7 mouse cellular contexts compared by ENCODE assay signal in the genomic region with DNA sequence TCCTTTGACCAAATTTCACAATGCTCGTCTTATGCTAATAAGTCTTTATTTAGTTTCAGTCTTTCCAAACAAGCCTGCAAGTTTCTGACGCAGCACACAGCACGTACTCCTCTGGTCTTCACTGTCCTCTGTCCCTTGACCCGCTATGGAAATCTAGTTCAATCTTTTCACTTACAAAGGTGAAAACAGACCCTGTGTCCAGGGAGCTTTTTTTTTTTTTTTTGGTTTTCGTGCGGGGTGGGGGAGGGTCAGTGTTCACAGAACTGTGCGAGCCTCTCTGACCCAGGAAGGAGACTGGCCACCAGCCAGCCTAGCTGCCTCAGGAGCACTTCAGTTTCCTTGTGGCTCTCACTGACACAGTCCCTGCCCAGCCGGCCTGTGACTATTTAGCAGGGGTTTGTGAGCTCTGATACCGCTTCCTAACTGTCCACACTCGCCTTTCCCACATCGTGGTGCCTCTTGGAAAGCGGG. TPM values are rescaled to one million over a fixed set of nuclear protein-coding genes. Genes with fewer than 3 reads are reported as not detected.
DNase-seq lines count a peak whose midpoint lies in the region; ATAC-seq and TF ChIP-seq lines count a peak whose summit lies in the region.

No protein-coding gene starts in this region.

- H3K27ac ChIP-seq in bone marrow, adult 2 months (ENCODE audit: control insufficient read depth, insufficient read depth, low read depth, low read length, poor library complexity) = peak overlapping the region; percentile 84
- no peak overlapping the region for H3K27ac ChIP-seq in intestine, postnatal 0 days (ENCODE audit: low read depth, low read length)
- H3K27ac ChIP-seq in limb, embryonic 13.5 days = no peak overlapping the region
- no peak overlapping the region for H3K27ac ChIP-seq in midbrain, embryonic 11.5 days (ENCODE audit: low read depth, low read length)

- peak; percentile 53 for DNase-seq in embryo, embryonic 11 days
- DNase-seq in heart, adult 18-20 months = peak; percentile 86 to 88
- DNase-seq in midbrain, embryonic 11.5 days (ENCODE audit: low spot score, missing footprints) = peak; percentile 89
- DNase-seq in right cerebral cortex, postnatal 4 days = peak; percentile 60

- H3K4me1 ChIP-seq in bone marrow, adult 2 months (ENCODE audit: control insufficient read depth, insufficient read depth, low read length) = peaks cover 1% of the 10 kb centered on the region; the same call in 1 of the 2 replicates
- H3K4me1 ChIP-seq in intestine, postnatal 0 days (replicated peaks; ENCODE audit: control insufficient read depth, insufficient read depth, low read length) = no peaks in the 10 kb centered on the region
- H3K4me1 ChIP-seq in limb, embryonic 13.5 days = peaks cover 21% of the 10 kb centered on the region
- peaks cover 8% of the 10 kb centered on the region for H3K4me1 ChIP-seq in midbrain, embryonic 11.5 days (ENCODE audit: control insufficient read depth, insufficient read depth, low read length)

- ATAC-seq in intestine, postnatal 0 days = no peak
- ATAC-seq in limb, embryonic 13.5 days (ENCODE audit: low FRiP score, low read depth) = no peak
- peak; percentile 76 for ATAC-seq in midbrain, embryonic 11.5 days (ENCODE audit: low FRiP score)

- H3K4me2 ChIP-seq in intestine, postnatal 0 days (replicated peaks; ENCODE audit: low read depth) = peak overlapping the region; percentile 35
- peak overlapping the region; percentile 46 for H3K4me2 ChIP-seq in limb, embryonic 13.5 days (replicated peaks)
- peak overlapping the region; percentile 39 for H3K4me2 ChIP-seq in midbrain, embryonic 11.5 days

- no peak overlapping the region for H3K9ac ChIP-seq in intestine, postnatal 0 days (ENCODE audit: low read depth, low read length)
- peak overlapping the region; percentile 39; the same call in 1 of the 2 replicates for H3K9ac ChIP-seq in limb, embryonic 13.5 days
- peak overlapping the region; percentile 48 for H3K9ac ChIP-seq in midbrain, embryonic 11.5 days (ENCODE audit: low read length)

- TF ChIP-seq CTCF in bone marrow, adult 2 months (IDR thresholded peaks at IDR 0.05; ENCODE audit: control insufficient read depth, insufficient read depth, low read length) = no peak
- no peak for TF ChIP-seq CTCF in intestine, postnatal 0 days (IDR thresholded peaks at IDR 0.05; ENCODE audit: low read depth)

- no peaks in the 10 kb centered on the region for H3K36me3 ChIP-seq in intestine, postnatal 0 days (ENCODE audit: control insufficient read depth, insufficient read depth)
- H3K36me3 ChIP-seq in limb, embryonic 13.5 days = no peaks in the 10 kb centered on the region
- H3K36me3 ChIP-seq in midbrain, embryonic 11.5 days (ENCODE audit: control insufficient read depth, insufficient read depth, low read length) = no peaks in the 10 kb centered on the region

- no peaks in the 10 kb centered on the region for H3K9me3 ChIP-seq in intestine, postnatal 0 days (ENCODE audit: control insufficient read depth)
- H3K9me3 ChIP-seq in limb, embryonic 13.5 days = no peaks in the 10 kb centered on the region
- H3K9me3 ChIP-seq in midbrain, embryonic 11.5 days (ENCODE audit: control insufficient read depth, low read length) = no peaks in the 10 kb centered on the region

- WGBS in bone marrow, adult 2 months = 7% methylated on average over 12 of the region's 12 CpGs
- 21% methylated on average over 12 of the region's 12 CpGs for WGBS in intestine, postnatal 0 days
- WGBS in limb, embryonic 13.5 days = 17% methylated on average over 12 of the region's 12 CpGs
- WGBS in midbrain, embryonic 11.5 days = 9% methylated on average over 12 of the region's 12 CpGs

- no peaks in the 10 kb centered on the region for H3K27me3 ChIP-seq in intestine, postnatal 0 days (replicated peaks; ENCODE audit: control insufficient read depth, insufficient read depth, low read length)
- H3K27me3 ChIP-seq in limb, embryonic 13.5 days = no peaks in the 10 kb centered on the region
- no peaks in the 10 kb centered on the region for H3K27me3 ChIP-seq in midbrain, embryonic 11.5 days (ENCODE audit: control insufficient read depth, insufficient read depth, low read length)

- peak overlapping the region; percentile 73 for H3K4me3 ChIP-seq in bone marrow, adult 2 months (replicated peaks; ENCODE audit: control insufficient read depth, low read depth, low read length)
- H3K4me3 ChIP-seq in intestine, postnatal 0 days (ENCODE audit: low read depth, low read length) = peak overlapping the region; percentile 18
- no peak overlapping the region for H3K4me3 ChIP-seq in limb, embryonic 13.5 days
- H3K4me3 ChIP-seq in midbrain, embryonic 11.5 days (ENCODE audit: low read depth, low read length) = 0 out of 2 replicates have a peak overlapping the region, but pooled peaks have one; percentile 9

- peak; percentile 51; the same call in 1 of the 2 replicates for TF ChIP-seq POLR2A in bone marrow, adult 2 months (IDR thresholded peaks at IDR 0.05; ENCODE audit: borderline replicate concordance, control insufficient read depth, low read depth, low read length)

RNA-seq across cellular contexts. Expression of gene Psma1, which starts 16.6 kb away (rescaled TPM):
- 60.1 and 73.8 TPM in 2 replicates for polyA plus RNA-seq in bone marrow, adult 2 months (2011; ENCODE audit: insufficient read depth, insufficient read length, low replicate concordance, missing spikeins)
- total RNA-seq in heart, adult 18-20 months (2021) = 100 to 1,000 TPM; 143 TPM
- polyA plus RNA-seq in intestine, postnatal 0 days (2015; fragmentation: Nextera tagmentation; extraction: Ambion mirVana) = 205 and 212 TPM in 2 replicates
- 408 and 411 TPM in 2 replicates for polyA plus RNA-seq in limb, embryonic 13.5 days (2015; fragmentation: Nextera tagmentation; extraction: Ambion mirVana)
- polyA plus RNA-seq in midbrain, embryonic 11.5 days (2014; fragmentation: Nextera tagmentation; extraction: Ambion mirVana) = 489 and 490 TPM in 2 replicates

RNA-seq across cellular contexts. Expression of gene Copb1, which starts 38.0 kb away (rescaled TPM):
- 10.5 and 17.3 TPM in 2 replicates for polyA plus RNA-seq in bone marrow, adult 2 months (2011; ENCODE audit: insufficient read depth, insufficient read length, low replicate concordance, missing spikeins)
- 10 to 100 TPM; 42.4 to 44.1 TPM for total RNA-seq in heart, adult 18-20 months (2021)
- 137 and 140 TPM in 2 replicates for polyA plus RNA-seq in intestine, postnatal 0 days (2015; fragmentation: Nextera tagmentation; extraction: Ambion mirVana)
- 136 and 143 TPM in 2 replicates for polyA plus RNA-seq in limb, embryonic 13.5 days (2015; fragmentation: Nextera tagmentation; extraction: Ambion mirVana)
- 117 and 140 TPM in 2 replicates for polyA plus RNA-seq in midbrain, embryonic 11.5 days (2014; fragmentation: Nextera tagmentation; extraction: Ambion mirVana)
